Mouse (Mus musculus) layer of hippocampus, adult 9-11 months (tissue): ENCODE measurements around the gene Ggta1.

ENCODE experiments used
- DNase-seq: peaks from one replicate; pipeline ENCODE4 v3.0.0; 2022

Ggta1 gene

DNA sequence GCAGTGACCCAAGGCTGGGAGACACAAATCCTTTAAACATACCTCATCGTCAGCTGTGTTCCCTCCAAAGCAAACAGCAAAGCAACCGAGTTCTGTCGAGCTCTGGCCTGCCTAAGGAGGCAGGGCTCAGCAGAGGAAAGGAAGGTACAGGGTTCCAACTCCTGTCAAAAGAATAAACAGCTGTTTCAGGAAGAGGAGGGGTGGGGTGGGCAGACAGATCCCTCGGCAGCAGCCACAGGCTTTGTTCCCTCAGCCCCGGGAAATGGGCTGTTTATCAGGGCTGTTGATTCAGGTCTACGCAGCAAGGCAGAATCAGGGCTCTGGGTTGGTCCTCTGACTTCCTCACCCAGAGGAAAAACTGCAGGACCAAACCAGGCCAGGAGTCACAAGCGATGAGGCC, 30.6 kb downstream of the Ggta1 start:
- no peak for DNase-seq

DNA sequence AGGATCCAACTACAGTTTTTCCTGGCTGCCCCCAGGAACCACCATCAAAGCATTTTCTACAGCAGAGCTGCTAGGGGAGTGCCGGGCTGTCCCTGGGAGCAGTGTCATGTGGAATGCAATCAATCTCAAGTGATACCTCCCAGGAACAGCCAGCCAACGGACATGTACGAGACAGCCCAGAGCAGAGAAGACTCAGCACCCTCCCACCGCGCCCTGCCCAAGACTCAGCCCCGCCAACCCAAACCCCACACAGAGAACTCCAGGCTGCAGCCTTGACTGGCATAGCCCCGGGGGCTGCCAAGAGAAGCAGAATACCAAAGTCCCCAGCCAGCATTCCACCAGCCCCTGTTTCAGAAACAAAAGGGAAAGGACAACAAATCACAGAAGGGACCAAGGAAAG, 31.0 kb downstream of the Ggta1 start:
- DNase-seq, result no peak

DNA sequence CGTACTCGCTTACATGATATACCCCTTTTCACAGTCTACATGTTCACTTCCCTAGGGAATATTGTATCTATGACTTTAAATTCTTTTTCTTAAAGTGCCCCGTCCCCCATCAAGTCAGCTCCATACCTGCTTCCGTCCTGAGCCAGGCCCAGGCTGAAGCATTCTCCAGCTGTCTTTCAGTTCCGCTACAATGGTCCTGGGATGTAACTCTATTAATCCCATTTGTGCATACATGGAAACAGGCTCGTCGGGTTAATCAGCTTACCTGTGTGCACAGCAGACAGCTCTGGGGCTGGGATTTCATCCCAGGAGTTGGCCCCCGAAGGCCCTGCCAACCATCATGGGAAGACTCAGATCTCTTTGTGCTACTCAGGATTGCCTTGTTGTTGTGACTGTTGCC, 32.2 kb downstream of the Ggta1 start:
- DNase-seq, result no peak

DNA sequence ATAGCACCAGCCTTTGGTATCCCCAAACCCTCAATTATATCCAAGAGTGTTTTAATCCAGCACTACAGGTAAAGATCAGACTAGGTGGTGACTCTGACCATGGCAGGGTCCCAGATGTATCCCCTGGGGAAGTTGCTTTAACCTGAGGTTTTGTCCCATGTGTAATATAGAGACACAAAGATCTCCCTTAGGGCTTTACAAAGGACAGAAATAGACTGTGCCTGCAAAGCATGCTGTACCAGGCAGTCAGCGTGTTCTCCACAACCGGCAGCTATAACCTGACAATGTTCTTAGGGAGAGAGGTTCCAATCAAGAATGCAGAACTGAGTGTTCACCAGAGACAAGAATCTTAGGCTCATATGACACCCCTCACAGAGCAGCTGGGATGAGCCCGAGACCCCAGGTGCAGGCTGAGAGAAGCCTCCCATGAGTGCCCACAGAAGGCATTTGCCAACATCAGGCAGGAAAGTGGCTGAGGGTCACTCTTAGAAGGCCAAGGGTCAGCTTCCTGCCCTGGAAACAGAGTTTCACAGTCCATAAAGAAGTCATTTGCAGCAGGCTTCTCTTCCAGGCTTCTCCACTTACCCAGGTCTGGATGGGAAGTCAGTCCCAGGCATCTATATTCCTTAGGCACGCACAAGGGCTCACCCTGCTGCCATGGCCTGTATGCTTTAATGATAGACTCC, 34.3 kb downstream of the Ggta1 start:
- DNase-seq, result no peak

DNA sequence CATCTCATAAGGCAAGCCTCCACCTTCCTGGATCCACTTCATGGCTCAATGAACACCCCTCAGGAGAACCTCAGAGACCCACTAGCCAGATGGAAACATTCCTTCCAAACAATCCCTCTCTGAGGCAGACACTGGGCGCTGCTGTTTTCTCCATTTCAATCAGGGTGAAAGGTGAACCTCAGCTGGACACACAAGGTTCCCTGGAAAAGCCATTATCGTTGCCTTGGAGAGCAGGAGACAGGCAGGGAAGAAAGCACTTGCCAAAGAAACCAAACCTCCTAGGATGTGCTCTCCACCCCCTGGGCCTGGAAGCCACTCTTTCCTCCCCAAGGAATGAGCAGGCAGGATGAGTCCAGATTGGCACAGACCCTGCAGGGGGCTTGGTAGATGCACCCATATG, 35.5 kb downstream of the Ggta1 start:
- no peak for DNase-seq

DNA sequence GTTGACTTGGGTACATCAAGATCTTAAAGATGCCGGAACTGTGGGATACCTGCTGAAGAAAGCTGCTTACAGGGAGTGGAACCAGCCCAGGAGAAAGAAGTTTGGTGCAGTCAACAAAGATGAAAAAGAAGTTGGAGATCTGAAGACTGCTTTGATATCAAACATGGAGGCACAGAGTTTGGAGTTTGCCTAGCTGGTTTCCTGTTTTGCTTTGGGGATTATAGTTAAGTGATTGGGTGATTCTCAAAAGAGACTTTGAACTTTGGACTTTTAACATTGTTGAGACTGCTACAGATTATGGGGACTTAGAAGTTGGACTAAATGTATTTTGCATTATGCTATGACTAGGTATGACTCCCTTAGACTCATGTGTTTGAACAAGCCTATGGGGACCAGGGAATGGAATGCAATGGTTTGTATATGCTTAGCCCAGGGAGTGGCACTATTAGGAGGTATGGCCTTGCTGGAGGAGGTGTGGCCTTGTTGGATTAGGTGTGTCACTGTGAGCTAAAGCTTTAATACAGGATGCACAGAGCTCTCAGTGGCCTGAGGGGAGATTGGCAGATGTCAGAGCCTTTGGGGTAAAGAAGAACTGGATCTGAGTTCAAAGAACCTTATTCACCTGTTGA, 39.2 kb downstream of the Ggta1 start:
- DNase-seq, result no peak

DNA sequence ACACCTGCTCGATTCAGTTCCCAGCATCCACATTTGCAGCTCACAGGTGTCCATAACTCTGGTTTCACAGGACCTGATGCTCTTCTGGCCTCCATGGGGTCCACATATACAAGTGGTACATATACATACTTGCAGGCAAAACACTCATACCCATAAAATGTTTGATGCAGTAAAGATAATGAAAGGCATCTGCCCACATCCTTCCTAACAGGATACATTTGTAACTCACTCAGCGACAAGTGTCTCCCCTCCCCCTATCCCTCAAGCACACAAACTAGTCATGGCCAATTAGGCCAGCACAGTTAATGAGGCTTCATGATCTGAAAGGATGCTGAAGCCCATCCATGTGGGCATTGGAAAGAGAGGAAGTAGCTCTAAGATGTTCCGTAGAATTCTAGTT, 40.6 kb downstream of the Ggta1 start:
- no peak for DNase-seq

DNA sequence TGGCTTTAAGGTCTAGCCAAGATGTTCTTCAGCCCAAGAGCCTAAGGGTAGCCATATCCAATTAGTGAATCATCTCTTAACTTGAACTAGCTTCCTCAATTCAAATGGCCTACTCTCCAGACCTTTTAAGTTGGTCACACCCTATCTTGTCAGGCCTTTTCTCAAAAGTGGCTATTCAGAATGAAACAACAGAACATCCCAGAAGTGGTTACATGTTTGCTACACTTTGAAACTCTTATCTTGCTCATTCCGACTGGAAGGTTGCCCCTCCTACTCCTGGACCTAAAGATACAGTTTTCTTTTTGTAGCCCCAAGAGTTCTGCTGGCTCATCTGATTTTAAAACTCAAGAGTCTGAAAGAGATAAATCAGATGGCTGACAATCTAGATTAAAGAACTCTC, 42.4 kb downstream of the Ggta1 start:
- DNase-seq, result no peak

DNA sequence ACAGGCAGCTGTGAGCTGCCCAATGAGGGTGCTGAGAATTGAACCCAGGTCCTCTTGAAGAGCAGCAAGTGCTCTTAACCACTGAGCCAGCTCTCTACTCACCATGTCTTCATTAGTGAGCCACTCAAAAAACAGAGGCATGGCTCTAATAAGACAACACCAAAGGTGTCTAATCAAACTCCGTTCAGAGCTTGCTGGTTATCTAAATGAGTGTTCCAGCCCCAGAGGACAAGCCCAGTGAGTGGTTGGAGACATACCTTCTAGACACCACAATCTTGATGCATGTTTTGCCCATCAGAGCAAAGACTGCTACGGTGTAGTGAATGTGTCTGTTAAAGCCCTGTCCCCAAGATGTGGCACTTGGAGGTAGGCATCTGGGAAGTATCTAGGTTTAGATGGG, 43.4 kb downstream of the Ggta1 start:
- DNase-seq, result no peak

DNA sequence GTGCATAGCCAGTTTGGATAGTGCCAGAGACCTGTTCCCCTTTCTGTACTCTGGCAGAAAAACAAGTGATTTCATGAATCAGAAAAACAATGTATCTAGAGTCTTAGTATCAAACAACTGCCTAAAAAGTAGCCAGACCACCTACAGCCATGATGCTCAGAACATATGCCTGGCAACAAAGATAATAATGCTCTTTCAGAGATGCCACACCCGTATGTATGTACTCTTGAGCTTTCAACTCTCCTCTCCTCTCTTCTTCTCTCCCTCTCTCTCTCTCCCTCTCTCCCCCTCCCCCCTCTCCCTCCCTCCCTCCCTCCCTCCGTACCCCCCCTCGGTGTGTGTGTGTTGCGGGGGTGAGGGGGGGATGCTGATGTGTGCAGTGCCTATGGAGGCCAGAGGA, 43.8 kb downstream of the Ggta1 start:
- no peak for DNase-seq

DNA sequence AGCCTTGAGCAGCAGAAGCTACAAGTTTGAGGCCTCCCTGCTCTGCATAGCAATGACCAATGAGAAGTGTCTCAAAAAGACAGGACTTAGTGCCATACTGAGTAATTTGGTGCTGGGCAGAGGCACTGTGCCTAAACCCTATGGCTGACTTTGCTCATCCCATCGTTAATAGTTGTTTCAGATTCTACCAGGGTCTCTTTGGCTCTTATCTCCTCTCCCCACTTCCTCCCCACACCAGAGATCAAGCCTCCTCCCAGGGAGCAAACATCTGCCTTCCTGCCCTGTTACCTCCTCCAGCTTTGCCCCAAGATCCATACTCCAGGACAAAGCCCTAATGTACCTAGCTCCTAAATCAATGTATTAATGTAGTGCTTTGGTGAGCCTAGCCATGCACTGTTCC, 45.8 kb downstream of the Ggta1 start:
- no peak for DNase-seq

DNA sequence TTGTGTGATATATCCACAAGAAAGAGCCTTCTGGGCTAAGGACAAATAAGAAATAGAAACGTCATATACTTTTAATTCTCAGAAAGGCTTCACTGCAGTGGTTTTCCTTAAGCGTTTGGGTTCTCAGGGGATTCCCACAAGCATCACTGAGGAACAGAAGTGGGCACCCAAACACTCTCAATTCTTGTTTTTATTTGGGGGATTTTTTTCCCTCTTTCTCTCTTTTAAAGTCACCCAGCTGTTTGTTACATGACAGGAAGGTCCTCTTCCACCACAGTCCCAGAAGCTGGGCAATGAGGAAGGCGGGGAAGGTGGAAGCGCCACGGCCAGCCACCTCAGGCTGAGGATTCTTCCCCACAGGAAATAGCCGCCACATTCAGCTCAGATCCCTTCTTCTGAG, 46.6 kb downstream of the Ggta1 start:
- DNase-seq, result no peak

DNA sequence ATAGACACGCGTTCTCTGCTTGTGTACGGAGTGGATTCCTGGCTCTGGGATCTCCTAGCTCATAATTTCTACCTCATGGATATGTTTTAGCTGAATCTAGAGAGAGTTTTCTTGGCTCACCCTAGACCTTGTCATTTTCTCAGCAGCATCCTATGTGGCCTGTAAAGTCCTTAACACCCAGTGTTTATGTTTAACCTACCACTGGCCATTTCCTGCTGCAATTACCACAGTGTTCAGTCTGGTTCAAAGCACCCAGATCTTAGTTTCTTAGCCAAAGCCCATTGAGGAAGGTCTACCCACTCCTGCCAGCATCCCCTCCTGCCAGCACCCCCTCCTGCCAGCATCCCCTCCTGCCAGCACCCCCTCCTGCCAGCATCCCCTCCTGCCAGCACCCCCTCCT, 50.2 kb downstream of the Ggta1 start:
- no peak for DNase-seq

DNA sequence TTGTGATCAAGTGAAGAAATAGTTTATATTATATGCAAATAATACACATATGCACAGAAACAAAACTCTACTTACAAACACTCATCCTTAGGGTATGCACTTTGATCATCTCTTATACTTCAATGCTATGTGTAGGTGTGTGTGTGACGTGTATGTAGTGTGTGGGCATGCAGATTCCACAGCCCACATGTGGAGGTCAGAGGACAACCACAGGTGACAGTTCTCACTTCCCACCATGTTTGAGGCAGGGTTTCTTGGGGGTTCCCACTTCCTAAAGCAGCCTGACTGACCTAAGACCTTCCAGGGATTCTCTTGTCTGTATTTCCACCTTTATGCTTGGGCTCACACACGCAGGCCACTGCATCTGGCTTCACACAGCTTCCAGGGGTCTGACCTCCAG, 50.8 kb downstream of the Ggta1 start:
- no peak for DNase-seq

DNA sequence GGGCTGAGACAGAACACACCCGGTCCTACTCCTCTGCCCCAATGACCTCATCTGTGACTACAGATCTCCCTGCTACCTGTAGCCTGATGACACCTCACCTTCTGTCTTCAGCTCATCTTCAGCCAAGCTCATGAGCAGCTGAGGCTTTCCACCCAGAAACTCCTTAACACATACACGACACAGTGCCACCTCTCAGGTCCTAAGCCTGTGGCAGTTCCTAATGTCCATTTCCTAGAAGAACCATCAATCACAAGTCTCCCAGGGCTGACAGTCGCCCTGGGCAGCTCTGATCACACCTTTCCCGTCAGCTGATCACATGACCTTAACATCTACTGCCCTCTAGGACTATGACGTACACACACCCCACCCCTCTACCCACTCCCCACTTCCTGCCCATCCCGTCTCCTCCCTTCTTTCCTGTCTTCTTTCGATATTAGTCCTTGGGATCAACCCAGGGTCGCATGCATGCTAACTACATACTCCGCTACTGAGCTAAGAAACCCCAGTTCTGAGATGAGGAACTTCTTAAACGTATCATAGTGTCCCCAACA, 51.3 kb downstream of the Ggta1 start:
- DNase-seq, result no peak

DNA sequence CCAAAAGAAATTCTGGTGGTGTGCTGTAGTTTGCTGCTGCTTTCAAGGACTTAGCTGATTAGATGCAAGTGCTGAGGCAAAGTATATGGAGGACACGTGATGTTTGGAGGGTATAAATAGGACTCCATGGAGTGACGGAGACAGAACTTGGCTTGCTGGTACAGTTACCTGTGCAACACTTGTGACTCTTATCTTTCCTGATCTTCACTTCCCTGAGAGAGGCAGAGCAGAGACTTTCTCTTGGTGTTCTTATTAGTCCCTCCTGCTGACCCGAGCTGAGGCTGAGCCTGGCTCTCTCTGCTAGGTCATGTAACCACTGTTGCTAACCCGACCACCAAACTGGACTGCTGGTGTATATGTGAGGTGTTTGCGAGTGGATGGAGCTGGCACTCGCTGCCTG, 53.6 kb downstream of the Ggta1 start:
- DNase-seq, result no peak

DNA sequence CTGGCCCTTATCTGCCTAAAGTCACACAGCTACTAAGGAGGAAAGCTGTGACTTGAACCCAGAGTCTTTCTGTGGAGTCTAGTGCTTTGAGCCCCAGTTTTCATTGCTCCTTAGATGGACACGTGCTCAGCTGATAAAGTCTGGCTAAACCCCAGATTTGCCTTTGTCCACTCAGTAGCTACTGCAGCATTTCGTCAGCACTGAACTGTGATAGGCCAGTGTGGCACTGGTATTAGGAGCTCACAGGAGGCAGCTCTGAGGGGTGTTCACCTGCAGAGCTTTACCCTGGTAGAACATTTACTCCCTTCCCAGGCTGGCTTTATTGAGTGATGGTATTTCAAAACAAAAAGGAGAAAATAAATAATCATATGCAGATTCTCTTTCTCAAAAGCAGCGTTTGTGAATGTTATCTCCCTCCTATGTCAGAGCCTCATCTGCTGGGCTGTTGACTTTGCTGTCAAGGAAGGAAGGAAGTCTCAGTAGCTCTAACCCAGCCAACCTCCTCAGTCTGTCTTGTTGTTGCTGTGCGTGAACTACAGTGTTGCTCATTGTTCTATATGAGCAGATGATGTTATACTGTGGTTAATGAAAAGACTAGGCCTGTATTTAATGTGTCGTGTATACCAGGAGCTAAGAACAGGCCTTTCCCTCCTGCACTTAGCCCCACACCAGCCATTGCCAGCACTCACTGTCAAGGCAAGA, 54.5 kb downstream of the Ggta1 start:
- no peak for DNase-seq

DNA sequence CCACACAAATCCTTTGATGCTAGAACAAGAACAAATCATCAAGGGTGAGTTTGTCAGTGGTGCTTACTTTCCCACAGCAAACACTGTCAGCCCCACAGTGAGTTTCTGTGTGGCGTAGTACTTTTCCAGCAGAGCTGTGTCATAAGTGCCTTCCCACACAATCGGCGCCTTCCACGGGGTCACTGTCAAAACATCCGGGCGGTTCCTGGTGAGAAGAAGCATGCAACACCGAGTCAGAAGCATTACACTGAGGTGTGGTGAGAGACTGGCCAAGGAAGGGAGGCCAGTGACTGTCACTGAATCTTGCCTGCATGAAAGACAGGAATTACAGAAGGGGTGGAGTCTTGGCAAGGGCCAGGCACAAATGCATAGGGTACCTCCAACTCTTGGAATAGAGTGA, 55.2 kb downstream of the Ggta1 start:
- no peak for DNase-seq

DNA sequence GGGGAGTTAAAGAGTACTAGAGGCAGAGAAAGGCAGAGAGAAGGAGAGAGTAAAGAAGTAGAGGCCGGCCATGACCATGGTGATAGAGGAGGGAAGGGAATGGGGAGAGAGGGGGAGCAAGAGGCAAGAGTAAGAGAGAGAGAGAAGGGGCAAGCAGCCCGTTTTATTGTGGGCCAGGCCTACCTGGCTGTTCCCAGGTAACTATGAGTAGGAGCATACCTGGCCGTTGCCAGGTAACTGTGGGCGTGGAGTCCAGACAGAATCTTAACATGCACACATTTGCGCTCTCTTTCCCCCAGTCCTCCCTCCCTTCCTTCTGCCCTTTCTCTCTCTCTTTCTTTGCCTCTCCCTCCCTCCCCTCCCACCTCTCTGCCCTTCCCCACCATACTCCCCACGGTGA, 55.8 kb downstream of the Ggta1 start:
- DNase-seq, result no peak

DNA sequence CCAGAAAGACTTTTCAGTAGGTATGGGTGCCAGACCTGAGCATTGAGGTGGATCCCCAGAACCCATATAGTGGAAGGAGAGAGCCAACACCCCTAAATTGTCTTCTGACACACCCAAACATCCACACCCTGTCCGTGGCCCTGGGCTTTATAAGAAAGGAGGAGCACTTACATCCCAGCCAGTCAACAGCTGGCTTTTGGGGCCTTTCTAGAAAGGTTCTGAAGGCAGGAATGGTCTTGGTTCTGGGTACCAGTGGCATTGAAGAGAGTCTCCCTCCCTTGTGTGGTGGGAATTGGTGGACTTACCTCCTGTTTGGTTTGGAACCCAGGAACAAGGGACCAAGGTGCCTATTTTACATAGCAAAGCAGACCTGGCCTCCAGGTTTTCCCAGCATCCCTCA, 56.4 kb downstream of the Ggta1 start:
- no peak for DNase-seq

DNA sequence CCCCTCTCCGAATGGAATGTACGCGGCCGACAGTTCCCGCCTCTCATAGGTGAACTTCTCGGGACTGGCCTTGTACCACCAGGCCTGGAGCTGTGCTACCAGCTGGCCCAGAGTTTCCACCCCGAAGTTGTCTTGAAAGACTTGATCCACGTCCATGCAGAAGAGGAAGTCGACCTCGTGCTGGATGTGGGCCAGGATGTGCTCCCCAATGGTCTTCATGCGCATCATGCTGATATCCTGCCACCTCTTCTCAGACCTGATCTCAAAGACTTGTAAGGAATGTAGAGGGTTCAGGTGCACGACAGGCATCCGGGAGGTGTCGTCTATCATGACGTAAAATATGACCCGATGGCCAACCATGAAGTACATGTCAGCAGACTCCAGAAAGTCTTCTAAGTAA, 60.6 kb downstream of the Ggta1 start:
- DNase-seq, result no peak

DNA sequence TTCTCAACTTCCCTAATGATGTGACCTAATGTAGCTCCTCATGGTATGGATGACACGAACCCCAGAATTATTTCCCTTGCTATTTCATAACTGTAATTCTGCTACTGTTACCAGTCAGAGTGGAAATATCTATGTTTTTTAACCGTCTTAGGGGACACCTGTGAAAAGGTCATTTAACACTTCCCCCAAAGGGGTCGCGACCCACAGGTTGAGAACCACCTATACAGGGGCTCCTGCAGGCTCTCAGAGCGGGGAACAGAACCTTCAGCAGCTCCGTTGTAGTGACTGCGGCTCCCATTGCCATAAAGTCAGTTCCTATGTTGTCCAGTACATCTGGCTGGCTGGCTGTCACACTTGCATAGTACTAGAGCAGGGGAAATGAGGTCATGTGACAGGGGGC, 62.3 kb downstream of the Ggta1 start:
- DNase-seq, result no peak

DNA sequence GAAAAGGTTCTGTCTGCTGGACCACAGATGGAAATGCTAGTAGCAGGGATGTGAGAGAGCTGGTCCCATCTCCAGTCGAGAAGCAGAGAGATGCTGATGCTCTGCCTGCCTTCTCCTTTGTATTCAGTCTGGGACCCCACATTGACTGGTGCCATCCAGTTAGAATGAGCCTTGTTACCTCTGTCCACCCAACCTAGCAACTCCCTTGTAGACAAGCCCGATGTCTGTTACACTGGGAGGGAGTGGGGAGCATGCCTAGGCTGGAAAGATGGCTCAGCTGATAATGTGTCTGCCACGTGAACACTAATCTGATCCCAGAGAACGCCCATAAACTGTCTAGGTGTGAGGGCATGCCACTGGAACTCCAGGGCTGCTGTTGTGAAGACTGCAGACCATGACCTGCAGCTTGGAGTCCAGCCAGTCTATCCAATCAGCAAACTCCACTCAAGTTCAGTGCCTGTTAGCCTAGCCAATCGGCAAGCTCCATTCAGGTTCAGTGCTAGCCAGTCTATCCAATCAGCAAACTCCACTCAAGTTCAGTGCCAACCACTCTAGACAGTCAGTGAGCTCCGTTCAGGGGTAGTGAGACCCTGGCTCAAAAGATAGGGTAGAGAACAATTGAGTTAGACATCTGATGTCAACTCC, 64.7 kb downstream of the Ggta1 start:
- DNase-seq, result no peak
